Mouse (Mus musculus): ENCODE measurements around the gene Med7. TPM values are rescaled to one million over a fixed set of nuclear protein-coding genes. Genes with fewer than 3 reads are reported as not detected.

Med7 gene
- polyA plus RNA-seq, 1 experiment from 2014 or later = 54.2 TPM

GRCm38 (mm10) chr11:46447644-46448484 is 11.1 kb downstream of the Med7 start:
- WGBS = 70% methylated on average over 13 of the region's 13 CpGs
- no peaks in the 10 kb centered on the region for H3K4me1 ChIP-seq (ENCODE audit: control insufficient read depth in 2 of 2, insufficient read depth in 2 of 2, low read length in 2 of 2)
- no peak for ATAC-seq (ENCODE audit: insufficient number of reproducible peaks, insufficient read depth, low FRiP score, low read depth)

DNA sequence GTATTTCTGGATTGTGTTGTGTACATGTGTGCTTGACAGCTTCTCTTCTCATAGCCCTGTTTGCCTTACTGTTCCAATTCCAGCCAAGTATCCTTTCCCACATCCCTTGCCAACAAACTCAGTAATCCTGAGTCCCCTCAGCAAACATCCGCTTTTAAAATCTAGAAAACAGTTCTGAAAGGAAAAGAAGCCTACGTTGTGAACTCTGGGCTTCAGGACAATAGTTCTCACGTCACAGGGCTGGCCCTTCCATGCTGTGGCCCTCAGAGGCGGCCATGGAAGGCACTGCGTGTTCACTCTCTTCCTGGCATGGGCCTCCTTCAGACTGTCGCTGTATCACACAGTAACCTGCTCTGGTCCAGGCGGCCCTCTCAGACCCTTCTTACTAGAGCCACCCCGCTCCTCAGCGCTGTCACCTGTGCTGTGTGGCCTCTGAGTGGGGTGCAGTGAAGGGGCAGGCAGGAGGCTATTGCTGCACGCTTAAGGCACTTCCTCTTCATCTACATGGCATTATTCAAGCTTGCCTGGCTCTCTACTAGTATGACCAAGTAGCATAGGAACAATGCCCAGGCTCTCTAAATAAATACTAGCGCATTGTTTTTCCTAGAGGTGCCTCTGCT is 12.8 kb downstream of the Med7 start:
- no peaks in the 10 kb centered on the region for H3K4me1 ChIP-seq (ENCODE audit: control insufficient read depth in 2 of 2, insufficient read depth in 2 of 2, low read length in 2 of 2)
- no peaks in the 10 kb centered on the region for H3K9me3 ChIP-seq (ENCODE audit: control insufficient read depth, low read length)
- 74% methylated on average over 11 of the region's 11 CpGs for WGBS
- H3K36me3 ChIP-seq (ENCODE audit: control insufficient read depth, insufficient read depth, low read length) = no peaks in the 10 kb centered on the region
- no peak overlapping the region for H3K27ac ChIP-seq (replicated peaks in 1 of 2; ENCODE audit: control insufficient read depth in 1 of 2, insufficient read depth in 1 of 2, low read depth in 2 of 2, low read length in 2 of 2)
- H3K4me3 ChIP-seq (ENCODE audit: control insufficient read depth in 1 of 2, insufficient read depth in 1 of 2, low read depth in 1 of 2, low read length in 2 of 2) = no peak overlapping the region
- H3K9ac ChIP-seq (ENCODE audit: low read length) = no peak overlapping the region
- H3K27me3 ChIP-seq (ENCODE audit: control insufficient read depth, insufficient read depth, low read length) = no peaks in the 10 kb centered on the region
- no peak for ATAC-seq (ENCODE audit: insufficient number of reproducible peaks, insufficient read depth, low FRiP score, low read depth)
- H3K4me2 ChIP-seq (ENCODE audit: low read length) = no peak overlapping the region

More at GRCm38 (mm10) chr11:46447644-46448484, 11.1 kb downstream of the Med7 start:
- H3K36me3 ChIP-seq (ENCODE audit: control insufficient read depth, insufficient read depth, low read length) = peaks cover 6% of the 10 kb centered on the region; the same call in 1 of the 2 replicates
- H3K27me3 ChIP-seq (ENCODE audit: control insufficient read depth, insufficient read depth, low read length) = no peaks in the 10 kb centered on the region
- H3K9me3 ChIP-seq (ENCODE audit: control insufficient read depth, low read length) = no peaks in the 10 kb centered on the region
- no peak overlapping the region for H3K9ac ChIP-seq (ENCODE audit: low read length)
- no peak overlapping the region for H3K4me3 ChIP-seq (ENCODE audit: control insufficient read depth in 1 of 2, insufficient read depth in 1 of 2, low read depth in 1 of 2, low read length in 2 of 2)
- no peak overlapping the region for H3K4me2 ChIP-seq (ENCODE audit: low read length)
- no peak overlapping the region for H3K27ac ChIP-seq (replicated peaks in 1 of 2; ENCODE audit: control insufficient read depth in 1 of 2, insufficient read depth in 1 of 2, low read depth in 2 of 2, low read length in 2 of 2)

DNA sequence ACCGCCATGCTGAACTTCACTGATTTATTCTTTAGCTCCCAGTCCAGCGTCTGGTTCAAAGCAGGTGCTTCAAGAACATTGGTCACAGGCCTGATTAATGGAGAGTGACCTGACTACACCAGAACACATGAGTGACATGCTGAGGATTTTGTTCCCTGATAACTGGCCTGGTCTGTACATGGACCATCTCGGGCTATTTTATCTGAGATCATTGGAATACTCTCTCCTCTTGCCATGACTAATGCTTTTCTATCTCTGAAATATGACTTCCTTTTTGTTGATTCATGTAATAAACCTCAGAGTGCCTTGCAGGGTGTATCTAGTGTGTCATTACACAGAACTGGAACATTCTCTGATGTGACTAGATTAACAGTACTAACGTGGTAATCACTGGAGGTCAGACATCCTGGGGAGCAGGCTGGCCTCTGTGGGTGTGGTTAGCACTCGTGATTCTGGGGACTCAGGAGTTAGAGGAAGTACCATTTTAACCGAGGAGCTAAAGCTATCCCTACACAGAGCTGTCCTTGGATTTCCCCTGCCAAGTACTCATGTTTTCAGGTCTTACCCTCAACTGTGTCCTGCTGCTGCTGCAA is 17.8 kb downstream of the Med7 start, which contains the start of gene Havcr2:
Gene Havcr2, plus strand, starts transcription at position 483 of the 593 bp plus-strand sequence.
- Histone ChIP-seq H3K36me3 (ENCODE audit: control insufficient read depth, insufficient read depth, low read length) (no peaks in the 10 kb centered on the region), H3K4me2 (ENCODE audit: low read length) (no peak within 1 kb of the TSS), H3K9ac (ENCODE audit: low read length) (no peak within 1 kb of the TSS), H3K4me1 (ENCODE audit: control insufficient read depth in 2 of 2, insufficient read depth in 2 of 2, low read length in 2 of 2) (no peaks in the 10 kb centered on the region), H3K27ac (replicated peaks in 1 of 2; ENCODE audit: control insufficient read depth in 1 of 2, insufficient read depth in 1 of 2, low read depth in 2 of 2, low read length in 2 of 2) (no peak within 1 kb of the TSS), H3K4me3 (ENCODE audit: control insufficient read depth in 1 of 2, insufficient read depth in 1 of 2, low read depth in 1 of 2, low read length in 2 of 2) (no peak within 1 kb of the TSS), H3K27me3 (ENCODE audit: control insufficient read depth, insufficient read depth, low read length) (no peaks in the 10 kb centered on the region), H3K9me3 (ENCODE audit: control insufficient read depth, low read length) (no peaks in the 10 kb centered on the region)
- ATAC-seq (ENCODE audit: insufficient number of reproducible peaks, insufficient read depth, low FRiP score, low read depth) = no peak
- WGBS = 60% methylated on average over 6 of the region's 6 CpGs

- Histone ChIP-seq H3K27ac (replicated peaks in 1 of 2; ENCODE audit: control insufficient read depth in 1 of 2, insufficient read depth in 1 of 2, low read depth in 2 of 2, low read length in 2 of 2) (no peak overlapping the region), H3K36me3 (ENCODE audit: control insufficient read depth, insufficient read depth, low read length) (no peaks in the 10 kb centered on the region), H3K4me2 (ENCODE audit: low read length) (no peak overlapping the region), H3K4me1 (ENCODE audit: control insufficient read depth in 2 of 2, insufficient read depth in 2 of 2, low read length in 2 of 2) (no peaks in the 10 kb centered on the region), H3K9me3 (ENCODE audit: control insufficient read depth, low read length) (no peaks in the 10 kb centered on the region), H3K4me3 (ENCODE audit: control insufficient read depth in 1 of 2, insufficient read depth in 1 of 2, low read depth in 1 of 2, low read length in 2 of 2) (no peak overlapping the region), H3K27me3 (ENCODE audit: control insufficient read depth, insufficient read depth, low read length) (no peaks in the 10 kb centered on the region), H3K9ac (ENCODE audit: low read length) (no peak overlapping the region)
- no peak for ATAC-seq (ENCODE audit: insufficient number of reproducible peaks, insufficient read depth, low FRiP score, low read depth)
- WGBS = 78% methylated on average over 3 of the region's 3 CpGs
These were observed 23.2 kb downstream of the Med7 start for GRCm38 (mm10) chr11:46459960-46460359.

DNA sequence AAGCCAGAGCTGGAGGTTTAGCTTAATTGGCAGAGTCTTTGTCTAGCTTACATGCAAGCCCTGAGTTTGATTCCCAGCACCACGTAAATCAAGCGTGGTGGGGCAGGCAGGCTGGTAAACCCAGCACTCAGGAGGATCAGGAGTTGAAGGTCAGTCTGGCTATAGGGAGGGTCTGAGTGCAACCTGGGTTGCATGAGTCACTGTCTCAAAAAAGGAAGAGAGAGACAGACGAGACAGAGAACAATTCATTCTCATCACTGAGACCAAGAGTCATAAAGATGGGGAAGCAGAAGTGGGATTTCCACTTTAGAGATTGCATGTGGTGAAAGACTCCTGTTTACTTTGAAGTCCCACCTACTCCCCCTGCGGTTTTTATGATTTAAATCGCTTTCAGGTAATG is 24.6 kb downstream of the Med7 start:
- Histone ChIP-seq H3K9me3 (ENCODE audit: control insufficient read depth, low read length) (no peaks in the 10 kb centered on the region), H3K36me3 (ENCODE audit: control insufficient read depth, insufficient read depth, low read length) (no peaks in the 10 kb centered on the region), H3K27me3 (ENCODE audit: control insufficient read depth, insufficient read depth, low read length) (no peaks in the 10 kb centered on the region), H3K27ac (replicated peaks in 1 of 2; ENCODE audit: control insufficient read depth in 1 of 2, insufficient read depth in 1 of 2, low read depth in 2 of 2, low read length in 2 of 2) (no peak overlapping the region), H3K4me3 (ENCODE audit: control insufficient read depth in 1 of 2, insufficient read depth in 1 of 2, low read depth in 1 of 2, low read length in 2 of 2) (no peak overlapping the region), H3K4me1 (ENCODE audit: control insufficient read depth in 2 of 2, insufficient read depth in 2 of 2, low read length in 2 of 2) (no peaks in the 10 kb centered on the region), H3K9ac (ENCODE audit: low read length) (no peak overlapping the region), H3K4me2 (ENCODE audit: low read length) (no peak overlapping the region)
- 66% methylated on average over 5 of the region's 5 CpGs for WGBS
- ATAC-seq (ENCODE audit: insufficient number of reproducible peaks, insufficient read depth, low FRiP score, low read depth) = no peak

DNA sequence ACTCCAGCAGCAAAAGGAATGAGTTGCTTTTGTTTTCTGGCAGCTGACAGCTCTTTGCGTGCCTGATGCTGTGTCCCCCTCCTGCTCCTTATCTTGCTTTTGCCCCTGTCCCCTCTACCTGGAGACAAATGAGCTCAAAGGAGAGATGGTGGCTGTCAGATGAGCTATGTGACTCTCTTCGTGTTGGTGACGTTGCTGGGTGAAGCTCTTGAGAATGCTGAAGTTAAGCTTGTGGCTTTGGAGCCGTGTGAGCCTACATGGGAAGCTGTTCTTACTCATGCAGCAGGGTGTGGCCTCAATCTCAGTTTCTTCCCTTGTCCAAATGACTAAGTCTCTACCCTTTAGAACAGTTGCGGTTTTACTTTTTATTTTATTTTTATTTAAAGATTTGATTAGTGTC is 25.2 kb downstream of the Med7 start:
- WGBS = 30% methylated on average over 5 of the region's 5 CpGs
- H3K4me2 ChIP-seq (ENCODE audit: low read length) = 0 out of 2 replicates have a peak overlapping the region, but pooled peaks have one; percentile 14
- no peak for ATAC-seq (ENCODE audit: insufficient number of reproducible peaks, insufficient read depth, low FRiP score, low read depth)

DNA sequence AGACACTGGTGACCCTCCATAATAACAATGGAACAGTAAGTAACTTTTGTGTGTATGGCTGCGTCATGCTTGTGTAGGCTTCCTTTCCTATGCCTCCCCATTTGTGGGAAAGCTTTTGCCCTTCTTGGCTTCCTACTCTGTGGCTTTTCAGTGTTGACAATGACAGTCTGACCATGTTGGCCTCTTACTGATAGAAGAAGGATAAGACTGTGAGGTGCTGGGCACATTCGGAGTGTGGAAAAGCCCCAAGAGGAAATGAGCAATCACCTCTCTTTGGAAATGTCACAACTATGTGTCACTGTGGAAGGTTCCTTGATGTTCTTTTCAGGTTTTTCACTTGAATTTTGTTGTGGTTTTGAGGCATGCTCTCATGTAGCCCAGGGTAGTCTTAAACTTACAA is 30.2 kb downstream of the Med7 start:
- Histone ChIP-seq H3K36me3 (ENCODE audit: control insufficient read depth, insufficient read depth, low read length) (no peaks in the 10 kb centered on the region), H3K4me1 (ENCODE audit: control insufficient read depth in 2 of 2, insufficient read depth in 2 of 2, low read length in 2 of 2) (no peaks in the 10 kb centered on the region)
- 80% methylated on average over 2 of the region's 2 CpGs for WGBS

More for the DNA sequence above, 25.2 kb downstream of the Med7 start:
- no peak overlapping the region for H3K4me3 ChIP-seq (ENCODE audit: control insufficient read depth in 1 of 2, insufficient read depth in 1 of 2, low read depth in 1 of 2, low read length in 2 of 2)
- no peaks in the 10 kb centered on the region for H3K36me3 ChIP-seq (ENCODE audit: control insufficient read depth, insufficient read depth, low read length)
- no peaks in the 10 kb centered on the region for H3K9me3 ChIP-seq (ENCODE audit: control insufficient read depth, low read length)
- no peak overlapping the region for H3K9ac ChIP-seq (ENCODE audit: low read length)
- no peaks in the 10 kb centered on the region for H3K27me3 ChIP-seq (ENCODE audit: control insufficient read depth, insufficient read depth, low read length)
- no peak overlapping the region for H3K27ac ChIP-seq (replicated peaks in 1 of 2; ENCODE audit: control insufficient read depth in 1 of 2, insufficient read depth in 1 of 2, low read depth in 2 of 2, low read length in 2 of 2)
- no peaks in the 10 kb centered on the region for H3K4me1 ChIP-seq (ENCODE audit: control insufficient read depth in 2 of 2, insufficient read depth in 2 of 2, low read length in 2 of 2)

More for the DNA sequence above, 30.2 kb downstream of the Med7 start:
- no peak for ATAC-seq (ENCODE audit: insufficient number of reproducible peaks, insufficient read depth, low FRiP score, low read depth)
- Histone ChIP-seq H3K4me3 (ENCODE audit: control insufficient read depth in 1 of 2, insufficient read depth in 1 of 2, low read depth in 1 of 2, low read length in 2 of 2) (no peak overlapping the region), H3K27ac (replicated peaks in 1 of 2; ENCODE audit: control insufficient read depth in 1 of 2, insufficient read depth in 1 of 2, low read depth in 2 of 2, low read length in 2 of 2) (no peak overlapping the region), H3K4me2 (ENCODE audit: low read length) (no peak overlapping the region), H3K9ac (ENCODE audit: low read length) (no peak overlapping the region), H3K27me3 (ENCODE audit: control insufficient read depth, insufficient read depth, low read length) (no peaks in the 10 kb centered on the region), H3K9me3 (ENCODE audit: control insufficient read depth, low read length) (no peaks in the 10 kb centered on the region)

Measured in heart, embryonic 14.5 days (tissue).